Mouse (Mus musculus): ENCODE results near the gene Csad. TPM values are rescaled to one million over a fixed set of nuclear protein-coding genes. Genes with fewer than 3 reads are reported as not detected.

Csad gene
- total RNA-seq, 1 experiment from 2014 or later, result 76.7 TPM

DNA sequence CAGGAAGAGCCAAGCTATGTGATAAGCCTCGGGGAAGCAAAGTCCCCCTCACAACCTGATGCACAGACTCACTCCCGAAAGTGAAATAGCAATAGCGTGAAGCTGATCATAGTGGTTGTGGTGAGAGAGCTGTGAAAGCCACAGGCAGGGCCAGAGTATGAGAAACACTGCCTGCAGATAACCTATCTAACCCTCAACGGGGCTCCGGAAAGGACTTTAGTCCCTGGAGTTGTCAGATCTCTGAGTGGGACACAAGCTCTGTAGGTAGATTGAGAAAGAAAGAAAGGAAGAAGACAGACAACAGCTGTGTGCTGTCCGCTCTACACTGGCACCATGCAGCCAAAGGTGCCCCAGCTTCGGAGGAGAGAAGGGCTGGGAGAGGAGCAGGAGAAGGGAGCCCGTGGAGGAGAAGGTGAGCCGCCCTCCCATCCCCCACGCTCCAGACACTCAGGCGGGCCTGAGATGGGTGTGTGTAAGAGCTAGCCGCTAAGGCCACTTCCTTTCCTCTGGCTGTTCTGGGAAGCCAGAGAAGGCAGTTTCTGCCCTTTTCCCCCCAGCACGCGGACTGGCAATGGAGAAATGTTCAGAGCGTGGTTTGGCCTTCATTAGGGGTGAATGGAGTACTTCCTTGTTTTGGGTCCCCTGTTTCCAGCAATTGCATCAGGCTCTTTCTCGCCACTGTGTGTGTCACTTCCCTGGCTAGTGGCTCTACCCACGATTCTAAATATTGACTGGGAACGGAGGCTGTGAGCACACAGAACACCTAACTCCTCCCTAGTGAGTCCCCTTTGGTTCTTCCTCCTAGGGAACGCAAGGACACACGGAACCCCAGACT lies 54.0 kb downstream of the Csad start, which contains the start of gene Soat2:
Soat2 (plus strand) TSS at position 226 of the 835 bp plus-strand sequence.
- peak; percentile 61 to 84 for ATAC-seq (replicated peaks in 1 of 2; ENCODE audit: insufficient read depth in 1 of 2, low FRiP score in 2 of 2, low TSS enrichment in 1 of 2, low read depth in 1 of 2, poor library complexity in 2 of 2, severe bottlenecking in 2 of 2)

DNA sequence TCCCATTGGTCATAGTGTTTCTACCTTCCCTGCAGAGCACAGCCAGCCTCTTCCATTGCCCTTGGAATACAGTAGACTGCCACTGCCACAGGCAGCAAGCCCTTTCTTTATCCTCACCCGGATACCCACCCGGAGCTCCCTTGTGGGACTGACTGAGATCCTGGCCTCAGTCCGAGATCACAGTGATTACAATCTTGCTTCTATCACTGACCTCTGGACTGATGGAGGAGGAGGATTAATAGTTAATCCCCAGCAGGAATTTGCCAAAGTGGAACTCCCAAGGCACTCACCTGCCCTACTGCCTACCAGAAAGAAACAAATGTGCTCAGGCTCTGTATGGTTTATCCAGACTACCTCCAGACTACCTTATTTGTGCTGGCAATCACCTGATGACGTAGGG lies 55.0 kb downstream of the Csad start:
- ATAC-seq (replicated peaks in 1 of 2; ENCODE audit: insufficient read depth in 1 of 2, low FRiP score in 2 of 2, low TSS enrichment in 1 of 2, low read depth in 1 of 2, poor library complexity in 2 of 2, severe bottlenecking in 2 of 2), result no peak

DNA sequence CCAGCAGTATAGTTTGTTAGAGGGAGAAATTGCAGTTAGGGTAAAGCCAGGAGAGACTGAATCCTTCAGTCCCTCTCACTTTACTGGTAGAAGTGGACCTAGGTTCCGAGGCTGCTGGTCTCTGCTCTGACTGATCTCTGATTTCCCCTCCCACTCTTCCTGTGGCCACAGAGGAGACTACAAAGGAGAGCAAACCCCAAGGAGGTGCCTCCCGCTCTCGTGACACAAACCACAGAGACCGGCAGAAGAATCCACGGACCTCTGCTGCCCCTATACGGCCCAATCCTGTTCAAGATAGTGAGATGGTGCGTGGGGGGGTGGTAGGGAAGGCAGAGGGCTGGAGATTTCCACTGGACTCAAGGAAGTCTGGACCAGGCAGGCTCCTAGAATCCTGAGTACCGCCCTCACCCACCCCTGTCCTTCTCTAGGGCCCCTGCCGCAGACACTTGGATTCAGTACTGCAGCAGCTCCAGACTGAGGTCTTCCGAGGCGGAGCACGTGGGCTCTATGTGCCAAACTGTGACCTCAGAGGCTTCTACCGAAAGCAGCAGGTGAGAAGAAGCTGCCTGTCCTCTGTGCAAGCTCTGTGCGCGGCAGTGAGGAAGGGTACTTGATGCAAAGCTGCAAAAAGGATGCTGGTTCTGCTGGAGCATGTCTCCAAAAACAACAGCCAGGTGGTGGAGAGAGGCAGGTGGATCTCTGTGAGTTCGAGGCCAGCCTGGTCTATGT lies 56.7 kb downstream of the Csad start:
- ATAC-seq (replicated peaks in 1 of 2; ENCODE audit: insufficient read depth in 1 of 2, low FRiP score in 2 of 2, low TSS enrichment in 1 of 2, low read depth in 1 of 2, poor library complexity in 2 of 2, severe bottlenecking in 2 of 2), result no peak

DNA sequence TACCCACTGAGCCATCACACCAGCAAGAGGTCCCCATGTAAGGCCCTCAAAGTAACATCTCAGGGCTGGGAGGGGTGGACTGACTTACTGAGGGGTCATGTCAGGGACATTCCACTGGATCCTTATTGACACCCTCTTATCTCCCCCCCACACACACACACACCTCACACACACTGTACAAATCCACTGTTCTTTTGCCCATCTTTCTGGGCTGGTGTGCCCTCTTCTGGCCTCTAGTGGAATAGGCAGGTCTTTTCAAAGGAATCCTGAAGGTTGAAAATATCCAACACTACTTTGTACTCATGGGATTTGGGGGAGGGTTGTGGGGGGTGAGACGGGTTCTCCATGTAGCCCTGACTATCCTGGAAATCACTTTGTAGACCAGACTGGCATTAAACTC lies 57.6 kb downstream of the Csad start:
- peak; percentile 30 to 43; a peak in 1 of 4 replicates for ATAC-seq (replicated peaks in 1 of 2; ENCODE audit: insufficient read depth in 1 of 2, low FRiP score in 2 of 2, low TSS enrichment in 1 of 2, low read depth in 1 of 2, poor library complexity in 2 of 2, severe bottlenecking in 2 of 2)

DNA sequence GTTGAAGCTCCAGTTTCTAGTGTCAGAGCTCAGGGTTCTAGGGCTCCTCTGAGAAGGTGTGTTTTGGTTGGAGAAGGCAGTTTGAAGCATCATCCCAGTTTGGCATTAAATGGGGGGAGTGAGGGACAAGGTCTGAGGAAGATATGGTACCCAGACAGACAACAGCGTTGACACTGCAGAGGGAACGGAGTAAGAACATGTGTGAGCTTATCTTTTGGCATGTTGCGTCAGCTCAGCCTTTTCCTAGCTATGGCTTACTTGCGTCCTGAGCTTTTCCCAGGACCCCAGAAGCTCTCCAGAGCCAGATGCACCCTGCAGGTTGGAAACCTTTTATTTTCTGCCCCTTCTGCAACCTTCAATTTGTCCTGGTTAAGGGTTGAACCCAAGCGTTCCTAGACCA lies 58.4 kb downstream of the Csad start:
- no peak for ATAC-seq (replicated peaks in 1 of 2; ENCODE audit: insufficient read depth in 1 of 2, low FRiP score in 2 of 2, low TSS enrichment in 1 of 2, low read depth in 1 of 2, poor library complexity in 2 of 2, severe bottlenecking in 2 of 2)

DNA sequence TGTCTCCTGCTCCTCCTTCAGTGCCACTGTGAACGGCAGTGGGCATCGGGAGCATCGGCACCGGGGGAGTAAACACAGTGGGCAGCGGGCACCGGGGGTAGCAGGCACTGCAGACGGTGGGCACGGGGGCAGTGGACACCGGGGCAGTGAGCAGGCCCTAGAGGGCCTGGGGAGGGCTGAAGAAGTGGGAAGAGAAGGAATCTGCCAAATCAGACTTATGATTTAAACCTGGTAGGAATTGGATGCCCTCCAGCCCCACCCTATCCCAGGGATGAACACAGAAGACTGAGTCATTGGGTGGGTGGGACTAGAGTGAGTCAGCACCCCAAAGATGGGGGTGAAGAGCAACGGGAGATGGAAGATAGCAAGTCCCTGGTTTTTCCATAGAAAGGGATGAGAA lies 59.2 kb downstream of the Csad start:
- no peak for ATAC-seq (replicated peaks in 1 of 2; ENCODE audit: insufficient read depth in 1 of 2, low FRiP score in 2 of 2, low TSS enrichment in 1 of 2, low read depth in 1 of 2, poor library complexity in 2 of 2, severe bottlenecking in 2 of 2)

DNA sequence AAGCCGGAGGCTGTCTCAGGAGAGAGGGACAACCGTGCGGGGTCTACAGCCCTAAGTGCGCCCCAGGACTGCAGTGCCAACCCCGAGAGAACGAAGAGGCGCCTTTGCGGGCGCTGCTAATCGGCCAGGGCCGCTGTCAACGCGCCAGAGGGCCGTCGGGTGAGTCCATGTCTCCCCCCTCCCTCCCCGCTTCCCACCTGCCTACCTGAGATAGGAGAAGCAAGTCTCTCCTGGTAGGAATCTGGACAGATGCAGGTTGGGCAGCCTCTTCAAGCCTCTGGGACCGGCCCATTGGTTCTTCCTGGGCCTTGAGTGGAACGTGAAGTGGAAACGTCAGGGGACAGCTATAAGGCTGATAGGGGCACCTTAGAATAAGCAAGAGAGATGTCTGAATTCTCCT lies 59.8 kb downstream of the Csad start:
- no peak for ATAC-seq (replicated peaks in 1 of 2; ENCODE audit: insufficient read depth in 1 of 2, low FRiP score in 2 of 2, low TSS enrichment in 1 of 2, low read depth in 1 of 2, poor library complexity in 2 of 2, severe bottlenecking in 2 of 2)

DNA sequence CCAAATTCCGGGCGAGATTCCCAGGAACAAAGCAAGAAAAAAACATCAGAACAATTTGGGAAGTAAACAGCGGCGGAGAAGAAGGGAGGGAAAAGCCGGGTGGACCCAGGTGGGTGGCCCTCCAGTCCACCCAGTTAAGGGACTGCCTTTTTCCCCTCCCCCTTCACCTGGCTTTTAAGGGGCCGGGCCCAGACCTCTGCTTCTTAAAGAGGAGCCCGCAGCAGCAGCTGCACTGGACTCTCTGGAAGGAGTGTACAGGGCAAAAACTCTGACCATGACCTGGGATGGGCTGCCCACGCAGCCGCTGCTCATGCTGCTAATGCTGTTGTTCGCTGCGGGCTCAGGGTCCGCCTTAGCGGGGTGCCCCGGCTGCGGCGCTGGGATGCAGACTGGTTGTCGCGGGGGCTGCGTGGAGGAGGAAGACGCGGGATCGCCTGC lies 60.2 kb downstream of the Csad start, which contains the start of gene Igfbp6:
Igfbp6 (plus strand) TSS at position 89 of the 438 bp plus-strand sequence.
- ATAC-seq (replicated peaks in 1 of 2; ENCODE audit: insufficient read depth in 1 of 2, low FRiP score in 2 of 2, low TSS enrichment in 1 of 2, low read depth in 1 of 2, poor library complexity in 2 of 2, severe bottlenecking in 2 of 2), result no peak

DNA sequence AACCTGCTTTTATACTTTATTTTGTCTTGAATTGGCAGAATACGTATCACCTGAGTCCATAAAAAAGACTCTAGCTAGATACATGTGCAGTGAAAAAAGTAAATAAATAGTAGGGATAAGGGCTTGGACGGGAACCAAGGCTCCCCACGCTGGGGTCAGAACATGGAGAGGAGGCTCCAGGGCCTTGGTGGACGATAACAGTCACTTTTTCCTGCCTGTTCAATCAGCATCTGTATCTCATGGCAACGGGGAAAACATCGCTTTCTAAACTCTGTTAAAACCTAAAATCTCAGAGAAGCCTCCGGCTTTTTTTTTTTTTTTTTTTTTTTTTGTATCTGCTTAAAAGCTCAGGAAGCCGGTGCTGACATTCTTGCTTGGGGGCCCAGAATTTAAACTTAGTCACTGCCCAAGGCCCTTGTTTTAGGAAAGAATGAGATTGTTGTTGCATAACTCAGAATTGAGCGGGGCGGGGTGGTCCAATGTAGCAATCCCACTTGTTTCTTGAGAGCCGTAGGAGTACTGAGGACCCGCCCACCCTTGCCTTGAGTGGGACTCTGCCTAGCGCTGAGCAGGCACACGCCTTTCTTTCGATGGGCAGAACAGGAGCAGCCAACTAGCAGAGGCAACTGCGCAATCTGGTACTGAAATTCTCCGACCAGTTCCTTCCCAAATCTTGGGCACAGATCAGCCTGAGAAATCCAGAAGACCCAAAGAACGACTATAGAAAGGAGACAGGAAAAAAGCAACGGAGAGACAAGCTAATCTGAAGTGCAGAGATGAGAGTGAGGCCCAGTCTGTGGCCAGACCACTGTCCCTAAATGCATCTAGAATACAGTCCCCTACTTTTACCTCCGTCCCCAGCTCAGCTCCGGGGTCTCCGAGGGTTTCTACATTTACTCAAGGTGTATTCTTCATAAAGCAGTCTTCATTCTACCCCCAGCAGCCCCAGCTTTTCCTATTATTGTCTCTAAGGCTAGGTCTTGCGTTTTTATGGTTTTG lies 61.3 kb downstream of the Csad start:
- ATAC-seq (replicated peaks in 1 of 2; ENCODE audit: insufficient read depth in 1 of 2, low FRiP score in 2 of 2, low TSS enrichment in 1 of 2, low read depth in 1 of 2, poor library complexity in 2 of 2, severe bottlenecking in 2 of 2), result no peak

DNA sequence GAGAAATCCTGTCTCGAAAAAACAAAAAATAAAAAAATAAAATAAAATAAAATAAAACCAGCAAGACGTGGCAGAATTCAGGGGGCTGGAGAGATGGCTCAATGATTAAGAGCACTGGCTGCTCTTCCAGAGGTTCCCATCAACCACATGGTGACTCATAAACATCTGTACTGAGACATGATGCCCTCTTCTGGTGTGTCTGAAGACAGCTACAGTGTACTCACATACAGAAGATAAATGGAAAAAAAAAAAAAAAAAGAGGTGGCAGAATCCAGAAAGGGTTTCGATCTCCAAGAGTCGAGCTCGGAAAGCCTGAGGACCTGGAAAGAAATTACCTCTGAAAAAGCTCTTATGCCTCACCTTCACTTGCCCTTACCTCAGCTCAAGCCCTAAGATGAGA lies 63.4 kb downstream of the Csad start:
- ATAC-seq (replicated peaks in 1 of 2; ENCODE audit: insufficient read depth in 1 of 2, low FRiP score in 2 of 2, low TSS enrichment in 1 of 2, low read depth in 1 of 2, poor library complexity in 2 of 2, severe bottlenecking in 2 of 2), result no peak

DNA sequence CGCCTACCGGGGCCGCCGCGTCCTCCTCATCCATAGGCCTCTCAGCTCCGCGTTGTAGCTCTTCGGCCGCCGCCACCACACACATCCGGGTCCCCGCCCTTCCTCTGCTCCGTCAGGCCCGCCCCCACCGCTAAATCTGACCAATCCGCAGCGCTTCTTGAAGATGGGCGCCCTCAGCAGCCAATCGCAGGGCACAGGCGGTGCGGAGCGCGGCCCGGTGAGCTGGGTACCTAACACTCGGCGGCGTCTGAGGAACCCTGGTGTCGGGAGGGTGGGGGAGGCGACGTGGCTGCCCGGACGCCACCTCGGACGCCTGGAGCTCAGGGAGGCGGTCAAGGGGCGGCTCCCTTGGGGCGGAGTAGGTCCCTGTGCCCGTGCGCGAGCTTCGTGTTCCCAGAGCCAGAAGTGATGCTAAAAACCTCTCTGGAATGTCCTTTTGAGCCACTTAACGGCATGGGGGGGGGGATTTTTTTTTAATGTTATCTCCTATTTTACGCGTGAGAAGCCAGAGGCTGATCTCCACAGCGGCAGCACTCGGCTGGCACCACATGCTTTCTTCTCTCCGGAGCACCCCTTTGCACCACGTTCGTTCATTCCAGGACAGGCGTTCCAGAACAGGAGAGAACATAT lies 68.3 kb downstream of the Csad start, which contains the start of gene Spryd3:
Spryd3 (minus strand) TSS at position 106 of the 630 bp plus-strand sequence.
- peak; percentile 100 for ATAC-seq (replicated peaks in 1 of 2; ENCODE audit: insufficient read depth in 1 of 2, low FRiP score in 2 of 2, low TSS enrichment in 1 of 2, low read depth in 1 of 2, poor library complexity in 2 of 2, severe bottlenecking in 2 of 2)

DNA sequence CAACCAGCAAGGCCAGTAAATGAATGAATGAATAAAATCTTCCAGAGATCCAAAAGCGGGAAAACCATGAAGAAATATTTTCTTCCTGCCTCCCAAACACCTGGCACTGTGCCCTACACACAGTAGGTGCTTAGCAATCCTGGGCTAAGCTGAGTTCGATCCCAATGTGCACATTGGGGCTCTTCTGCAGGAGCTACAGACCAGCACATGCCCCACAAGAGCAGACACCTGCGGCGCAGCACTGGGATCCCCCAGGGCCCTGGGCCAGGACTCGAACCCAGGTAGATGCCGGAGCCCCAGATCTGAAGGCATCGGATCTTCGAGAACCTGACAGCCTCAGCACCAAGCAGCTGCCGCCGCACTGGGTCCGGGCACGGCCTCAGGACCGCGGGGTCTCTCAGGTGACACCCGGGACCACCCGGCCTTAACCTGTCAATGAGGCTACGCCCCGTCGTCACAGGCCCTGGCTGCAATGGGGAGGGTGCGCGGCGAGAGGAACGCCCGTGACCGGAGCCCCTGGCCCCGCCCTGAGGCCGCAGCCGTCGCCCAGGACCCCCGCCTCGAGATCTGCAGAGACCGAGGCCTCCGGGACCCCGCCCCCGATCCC lies 68.9 kb downstream of the Csad start:
- 0 out of 4 replicates have a peak, but pooled peaks of 1 of the 2 experiments have one; percentile 2 for ATAC-seq (replicated peaks in 1 of 2; ENCODE audit: insufficient read depth in 1 of 2, low FRiP score in 2 of 2, low TSS enrichment in 1 of 2, low read depth in 1 of 2, poor library complexity in 2 of 2, severe bottlenecking in 2 of 2)

DNA sequence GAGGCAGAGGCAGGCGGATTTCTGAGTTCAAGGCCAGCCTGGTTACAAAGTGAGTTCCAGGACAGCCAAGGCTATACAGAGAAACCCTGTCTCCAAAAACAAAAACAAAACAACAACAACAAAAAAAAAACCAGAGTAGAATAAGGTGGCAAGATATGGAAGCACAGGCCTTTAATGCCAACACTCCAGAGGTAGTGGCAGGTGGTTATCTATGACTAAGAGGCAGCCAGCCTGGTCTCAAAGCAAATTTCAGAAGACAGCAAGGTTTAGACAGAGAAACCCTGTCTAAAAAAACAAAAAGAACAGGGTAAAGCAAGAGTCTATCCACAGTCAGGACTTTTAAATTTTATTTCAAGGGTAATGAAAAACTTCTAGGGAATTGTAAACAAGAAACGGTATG lies 69.8 kb downstream of the Csad start:
- ATAC-seq (replicated peaks in 1 of 2; ENCODE audit: insufficient read depth in 1 of 2, low FRiP score in 2 of 2, low TSS enrichment in 1 of 2, low read depth in 1 of 2, poor library complexity in 2 of 2, severe bottlenecking in 2 of 2), result no peak

DNA sequence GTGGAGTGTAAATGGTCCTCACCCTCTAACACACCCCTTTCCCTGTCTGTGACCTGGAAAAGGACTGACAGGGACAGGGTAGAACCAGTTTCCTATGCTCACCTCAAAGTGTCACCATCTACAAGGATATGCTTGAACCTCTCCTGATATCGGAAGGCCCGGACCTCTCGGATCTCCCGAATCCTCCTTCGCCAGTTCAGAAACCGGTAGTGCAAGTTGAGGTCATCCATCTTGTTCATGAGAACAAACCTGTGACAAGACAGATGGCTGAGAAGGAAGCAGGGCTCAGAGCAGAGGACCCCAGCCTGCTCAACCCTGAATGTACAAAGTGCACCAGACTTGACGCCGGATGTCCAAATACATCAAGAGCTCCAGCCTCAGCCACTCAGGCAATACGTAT lies 71.2 kb downstream of the Csad start:
- no peak for ATAC-seq (replicated peaks in 1 of 2; ENCODE audit: insufficient read depth in 1 of 2, low FRiP score in 2 of 2, low TSS enrichment in 1 of 2, low read depth in 1 of 2, poor library complexity in 2 of 2, severe bottlenecking in 2 of 2)
